Mouse (Mus musculus) ES-E14 (cell line): ENCODE measurements at regions not wholly inside any gene's neighbourhood (a gene's known extent, or its start where the extent isn't known, plus 50 kb on each side); places are given as distances from the start of the nearest gene placed in this dataset.

Source experiments
- DNase-seq: peaks from one replicate; pipeline ENCODE4 v3.0.0-alpha.2; 2013; ENCODE audit warnings: low read depth, low spot score
- H3K27ac ChIP-seq: 2 replicates; pipeline ENCODE4 v1.5.1; 2012; ENCODE audit warnings: low read depth, mild to moderate bottlenecking, low read length, moderate library complexity, mixed read lengths; ENCODE audit not compliant: poor library complexity, insufficient read depth, severe bottlenecking
- H3K36me3 ChIP-seq: 2 replicates; pipeline ENCODE4 v1.6.1; 2012; ENCODE audit warnings: mild to moderate bottlenecking, low read length, moderate library complexity, mixed read lengths; ENCODE audit not compliant: control insufficient read depth, poor library complexity, insufficient read depth, severe bottlenecking
- H3K4me1 ChIP-seq, 2 experiments: fragments of 150-350 bp in 1 of 2; sonication (generic) in 1 of 2; 2 replicates each; pipeline ENCODE4 v1.6.1; 2012; ENCODE audit warnings: low read length in 2 of 2, mild to moderate bottlenecking in 1 of 2, mixed read lengths in 1 of 2; ENCODE audit not compliant: control insufficient read depth in 2 of 2, insufficient read depth in 2 of 2, poor library complexity in 1 of 2
- H3K4me3 ChIP-seq, 2 experiments: fragments of 150-350 bp in 1 of 2; sonication (generic) in 1 of 2; 2 replicates each; pipeline ENCODE4 v1.5.1; 2012; ENCODE audit warnings: low read length in 2 of 2, low read depth in 1 of 2, mild to moderate bottlenecking in 1 of 2, mixed read lengths in 1 of 2; ENCODE audit not compliant: insufficient read depth in 1 of 2, poor library complexity in 1 of 2, severe bottlenecking in 1 of 2
- H3K9ac ChIP-seq: 2 replicates; pipeline ENCODE4 v1.6.1; 2012; ENCODE audit warnings: low read depth, mild to moderate bottlenecking, low read length, mixed read lengths; ENCODE audit not compliant: poor library complexity, insufficient read depth, severe bottlenecking
- H3K9me3 ChIP-seq: fragments of 150-350 bp; sonication (generic); 2 replicates; pipeline ENCODE4 v1.6.1; 2012; ENCODE audit warnings: low read depth, mild to moderate bottlenecking, low read length; ENCODE audit not compliant: control insufficient read depth, insufficient read depth
- CHD2 ChIP-seq: IDR thresholded peaks from 2 replicates; pipeline ENCODE4 v1.6.1; 2014; ENCODE audit warnings: mild to moderate bottlenecking, low read depth, low read length, inconsistent platforms
- HCFC1 ChIP-seq: IDR thresholded peaks from 2 replicates; pipeline ENCODE4 v1.6.1; 2012; ENCODE audit warnings: low read length, inconsistent platforms, borderline replicate concordance; ENCODE audit not compliant: insufficient read depth
- MAFK ChIP-seq: IDR thresholded peaks from 2 replicates; pipeline ENCODE4 v1.6.1; 2014; ENCODE audit warnings: mild to moderate bottlenecking, low read depth, low read length, inconsistent platforms; ENCODE audit not compliant: insufficient read depth
- ZC3H11A ChIP-seq: IDR thresholded peaks from 2 replicates; pipeline ENCODE4 v1.6.1; 2012; ENCODE audit warnings: low read depth, mild to moderate bottlenecking, inconsistent platforms, low read length, borderline replicate concordance
- ZNF384 ChIP-seq: IDR thresholded peaks from 2 replicates; pipeline ENCODE4 v1.6.1; 2012; ENCODE audit warnings: low read depth, low read length, inconsistent platforms
- in situ Hi-C, 2 experiments: fragments of 600-800 bp; cut with MboI; formaldehyde crosslinking; loops; one replicate each; pipeline ENCODE4 v1.15.1; 2025; ENCODE audit warnings: low sequenced_read_pairs in 2 of 2, inconsistent platforms in 1 of 2; ENCODE audit not compliant: unreplicated experiment in 2 of 2

GRCm38 (mm10) chr2:96166624-96167023, 151.3 kb upstream of the Lrrc4c start:
- Histone ChIP-seq H3K4me3 (no peak overlapping the region), H3K4me1 (no peaks in the 10 kb centered on the region), H3K27ac (no peak overlapping the region), H3K36me3 (no peaks in the 10 kb centered on the region), H3K9ac (no peak overlapping the region), H3K9me3 (no peaks in the 10 kb centered on the region)
- TF ChIP-seq ZNF384: no peak
- no peak for TF ChIP-seq MAFK
- no peak for TF ChIP-seq HCFC1
- TF ChIP-seq CHD2: no peak
- no peak for TF ChIP-seq ZC3H11A
- in situ Hi-C loops: no loop called here
- no peak for DNase-seq
